Mouse (Mus musculus) forebrain, embryonic 13.5 days (tissue): ENCODE measurements around the gene Phldb2. TPM values are rescaled to one million over a fixed set of nuclear protein-coding genes. Genes with fewer than 3 reads are reported as not detected.
A peak's percentile ranks its signal among the peaks of the same experiment; 100 is the strongest.

Experiments used
- ATAC-seq: fragments of 200-750 bp; cut with Nextera tagmentation; 2 replicates; pipeline ENCODE4 v1.8.0; 2017
- H3K27ac ChIP-seq: fragments of 300-500 bp; sonication (generic); 2 replicates; pipeline ENCODE4 v1.5.1; 2015; ENCODE audit warnings: inconsistent platforms, mild to moderate bottlenecking, moderate library complexity
- H3K27me3 ChIP-seq: fragments of 300-500 bp; sonication (generic); 2 replicates; pipeline ENCODE4 v1.6.1; 2015; ENCODE audit warnings: mild to moderate bottlenecking, inconsistent platforms
- H3K36me3 ChIP-seq: fragments of 300-500 bp; sonication (generic); 2 replicates; pipeline ENCODE4 v1.6.1; 2015; ENCODE audit warnings: mild to moderate bottlenecking, inconsistent platforms; ENCODE audit not compliant: poor library complexity, severe bottlenecking
- H3K4me1 ChIP-seq: fragments of 300-500 bp; sonication (generic); 2 replicates; pipeline ENCODE4 v1.6.1; 2015; ENCODE audit warnings: inconsistent platforms
- H3K4me2 ChIP-seq: fragments of 300-500 bp; sonication (generic); 2 replicates; pipeline ENCODE4 v1.6.1; 2015; ENCODE audit warnings: inconsistent platforms, mild to moderate bottlenecking, moderate library complexity
- H3K4me3 ChIP-seq: fragments of 300-500 bp; sonication (generic); 2 replicates; pipeline ENCODE4 v1.5.1; 2015; ENCODE audit warnings: mild to moderate bottlenecking, inconsistent platforms
- H3K9ac ChIP-seq: fragments of 300-500 bp; sonication (generic); 2 replicates; pipeline ENCODE4 v1.6.1; 2015; ENCODE audit warnings: mild to moderate bottlenecking, inconsistent platforms
- H3K9me3 ChIP-seq: fragments of 300-500 bp; sonication (generic); replicated peaks from 2 replicates; pipeline ENCODE4 v1.6.1; 2016; ENCODE audit warnings: inconsistent platforms
- WGBS: fragments of 180-500 bp; shearing (Covaris S2); methylation state at CpG from one replicate; pipeline ENCODE4 v1.1.7; 2015; 5-methylcytosine and 5-hydroxymethylcytosine counted together
- polyA plus RNA-seq: library from polyadenylated mRNA; unstranded; fragments of >200 nt; fragmentation: Nextera tagmentation; extraction: Ambion mirVana; gene quantifications from 2 replicates; pipeline ENCODE4 v1.2.1, GENCODE M21; 2015

The Phldb2 gene
- polyA plus RNA-seq, result 11.3 and 13.2 TPM in 2 replicates

- no peak within 1 kb of the TSS for H3K4me3 ChIP-seq
- no peak within 1 kb of the TSS for H3K27ac ChIP-seq
- 89% methylated on average over 4 of the region's 4 CpGs for WGBS
- H3K27me3 ChIP-seq, result no peaks in the 10 kb centered on the region
- no peaks in the 10 kb centered on the region for H3K36me3 ChIP-seq
- no peak within 1 kb of the TSS for H3K9ac ChIP-seq
- H3K9me3 ChIP-seq, result no peaks in the 10 kb centered on the region
- ATAC-seq, result no peak
- no peaks in the 10 kb centered on the region for H3K4me1 ChIP-seq
- no peak within 1 kb of the TSS for H3K4me2 ChIP-seq
Measured at GRCm38 (mm10) chr16:45953394-45953793, at the start of gene Phldb2. Gene Phldb2, minus strand, starts transcription at chr16:45953598.

GRCm38 (mm10) chr16:46001550-46002166, 48.3 kb upstream of the Phldb2 start:
- no peaks in the 10 kb centered on the region for H3K27me3 ChIP-seq
- H3K9ac ChIP-seq, result no peak overlapping the region
- H3K27ac ChIP-seq, result no peak overlapping the region
- no peak overlapping the region for H3K4me3 ChIP-seq
- no peak for ATAC-seq
- peaks cover 46% of the 10 kb centered on the region for H3K4me1 ChIP-seq
- H3K9me3 ChIP-seq, result no peaks in the 10 kb centered on the region
- no peaks in the 10 kb centered on the region for H3K36me3 ChIP-seq
- 89% methylated on average over 10 of the region's 10 CpGs for WGBS
- H3K4me2 ChIP-seq, result no peak overlapping the region

DNA sequence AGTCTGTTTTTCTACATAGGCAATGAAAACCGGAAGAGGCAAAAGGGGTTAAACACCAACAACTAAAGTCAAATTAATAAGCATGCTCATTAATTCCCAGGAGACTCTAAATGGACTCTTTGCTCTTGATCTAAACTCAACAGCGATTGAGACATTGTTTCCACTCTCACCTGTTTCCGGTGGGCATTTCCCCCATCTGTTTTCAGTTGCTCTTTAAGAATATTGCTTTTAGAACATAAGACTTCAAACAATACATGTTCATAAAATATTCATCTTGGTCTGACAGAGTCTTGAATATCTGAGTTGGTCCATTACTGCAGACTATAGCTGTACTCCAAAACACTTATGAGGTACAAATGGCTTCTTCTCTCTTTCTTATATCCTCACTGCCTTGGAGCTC, 47.6 kb upstream of the Phldb2 start:
- 88% methylated on average over 3 of the region's 3 CpGs for WGBS
- H3K4me2 ChIP-seq, result no peak overlapping the region
- no peak for ATAC-seq
- no peaks in the 10 kb centered on the region for H3K27me3 ChIP-seq
- no peaks in the 10 kb centered on the region for H3K9me3 ChIP-seq
- peaks cover 42% of the 10 kb centered on the region for H3K4me1 ChIP-seq
- no peaks in the 10 kb centered on the region for H3K36me3 ChIP-seq
- H3K4me3 ChIP-seq, result no peak overlapping the region
- no peak overlapping the region for H3K9ac ChIP-seq
- no peak overlapping the region for H3K27ac ChIP-seq

DNA sequence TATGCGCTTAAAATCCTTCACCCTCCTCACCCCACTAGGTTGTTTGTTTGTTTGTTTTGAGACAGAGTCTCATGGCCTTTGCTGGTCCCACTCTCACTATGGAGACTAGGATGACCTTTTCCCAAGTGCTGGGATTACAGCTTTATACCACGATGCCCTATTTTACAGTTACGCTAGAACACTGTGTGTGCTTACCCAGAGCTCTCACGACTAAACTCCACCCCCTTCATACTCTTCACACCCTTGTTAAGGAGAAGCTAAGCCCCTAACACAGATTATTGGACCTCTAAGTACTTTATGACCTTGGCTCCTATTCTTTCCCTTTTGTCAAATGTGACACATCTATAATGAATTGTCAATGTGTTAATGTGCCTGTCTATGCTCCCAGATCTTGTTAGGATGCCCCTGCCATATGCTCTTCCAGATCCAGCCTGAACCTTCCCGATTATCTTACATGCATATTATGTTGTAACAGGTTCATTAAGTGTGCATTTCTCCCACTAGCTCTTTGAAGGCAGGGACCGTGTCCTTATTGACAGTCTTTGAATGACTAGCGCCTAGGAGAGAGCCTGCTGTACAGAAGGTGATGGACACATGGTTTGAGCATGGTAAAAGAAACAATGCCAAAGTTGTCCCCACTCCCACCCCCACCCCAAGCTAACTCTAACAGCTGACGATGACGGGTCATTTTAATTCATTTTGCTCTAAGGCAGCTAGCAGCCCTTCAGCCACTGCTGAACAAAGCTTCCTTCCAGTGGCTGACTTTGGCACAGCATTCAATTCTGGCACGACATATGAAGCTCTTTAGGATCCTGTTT, 46.2 kb upstream of the Phldb2 start:
- peak overlapping the region; percentile 27 for H3K4me2 ChIP-seq
- no peak overlapping the region for H3K4me3 ChIP-seq
- ATAC-seq, result peak; percentile 92
- H3K27me3 ChIP-seq, result no peaks in the 10 kb centered on the region
- H3K36me3 ChIP-seq, result no peaks in the 10 kb centered on the region
- H3K27ac ChIP-seq, result peak overlapping the region; percentile 69
- H3K4me1 ChIP-seq, result peaks cover 42% of the 10 kb centered on the region
- 29% methylated on average over 10 of the region's 10 CpGs for WGBS
- no peaks in the 10 kb centered on the region for H3K9me3 ChIP-seq
- H3K9ac ChIP-seq, result no peak overlapping the region

DNA sequence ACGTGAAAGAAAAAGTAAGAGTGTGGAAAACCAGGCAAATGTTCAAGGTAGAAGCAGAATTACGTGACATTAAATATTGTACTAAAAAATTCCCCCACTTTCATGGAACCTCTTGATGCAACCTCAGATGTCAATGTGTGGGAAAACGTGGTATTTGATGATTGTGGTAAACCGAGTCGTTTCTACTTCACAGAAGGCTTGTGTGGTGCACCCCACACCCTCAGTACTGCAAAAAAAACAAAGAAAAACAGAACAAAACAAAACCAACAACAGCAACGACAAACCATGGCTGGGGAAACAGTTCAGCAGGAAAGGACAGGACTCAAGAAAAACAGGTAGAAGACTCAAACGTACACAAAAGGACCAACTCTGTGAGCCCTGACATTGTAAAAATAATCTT, 44.8 kb upstream of the Phldb2 start:
- WGBS, result 85% methylated on average over 7 of the region's 7 CpGs
- no peak for ATAC-seq

DNA sequence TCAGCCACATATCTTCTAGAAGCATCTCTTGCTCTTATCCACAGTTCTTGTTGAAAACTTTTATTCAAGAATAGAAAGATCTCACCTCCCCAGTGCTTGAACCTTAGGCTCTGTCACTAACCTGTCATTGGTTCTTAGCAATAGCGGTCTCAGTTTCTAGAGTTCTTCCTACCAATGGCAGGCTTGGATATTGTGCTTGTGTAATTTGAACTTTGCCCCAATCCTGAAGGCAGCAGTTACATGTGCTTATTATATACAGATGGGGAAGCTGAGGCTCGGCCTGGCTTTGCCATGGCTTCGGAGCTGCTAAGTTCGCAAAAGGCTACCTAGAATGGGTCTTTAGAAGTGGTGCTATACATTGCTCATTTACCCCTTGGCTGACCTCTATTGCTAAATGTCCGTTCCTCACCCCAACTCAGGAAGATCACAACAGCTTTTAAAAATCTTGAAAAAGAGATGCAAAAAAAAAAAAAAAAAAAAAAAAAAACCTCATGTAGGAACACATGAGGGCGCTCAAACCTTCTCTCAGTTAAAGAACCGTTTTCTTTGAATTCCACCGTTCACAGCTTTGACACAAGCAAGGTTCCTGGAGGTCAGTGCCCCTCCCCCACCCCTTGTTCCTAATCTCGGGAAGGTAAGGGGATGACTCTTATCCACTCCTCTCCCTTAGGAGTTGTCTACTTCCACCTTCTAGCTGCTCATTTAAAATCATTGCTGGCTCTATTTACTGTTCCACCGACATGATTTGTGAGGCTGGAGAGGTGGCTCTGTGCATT, 37.7 kb upstream of the Phldb2 start:
- Histone ChIP-seq H3K27me3 (no peaks in the 10 kb centered on the region), H3K27ac (no peak overlapping the region), H3K4me1 (peaks cover 6% of the 10 kb centered on the region), H3K9me3 (no peaks in the 10 kb centered on the region), H3K9ac (no peak overlapping the region), H3K4me2 (no peak overlapping the region), H3K36me3 (no peaks in the 10 kb centered on the region), H3K4me3 (no peak overlapping the region)
- 50% methylated on average over 10 of the region's 10 CpGs for WGBS
- peak; percentile 24; the same call in 1 of the 2 replicates for ATAC-seq

More for the DNA sequence above, 44.8 kb upstream of the Phldb2 start:
- Histone ChIP-seq H3K9me3 (no peaks in the 10 kb centered on the region), H3K36me3 (no peaks in the 10 kb centered on the region), H3K4me1 (peaks cover 42% of the 10 kb centered on the region), H3K27ac (no peak overlapping the region), H3K27me3 (no peaks in the 10 kb centered on the region), H3K4me3 (no peak overlapping the region), H3K4me2 (no peak overlapping the region), H3K9ac (no peak overlapping the region)

DNA sequence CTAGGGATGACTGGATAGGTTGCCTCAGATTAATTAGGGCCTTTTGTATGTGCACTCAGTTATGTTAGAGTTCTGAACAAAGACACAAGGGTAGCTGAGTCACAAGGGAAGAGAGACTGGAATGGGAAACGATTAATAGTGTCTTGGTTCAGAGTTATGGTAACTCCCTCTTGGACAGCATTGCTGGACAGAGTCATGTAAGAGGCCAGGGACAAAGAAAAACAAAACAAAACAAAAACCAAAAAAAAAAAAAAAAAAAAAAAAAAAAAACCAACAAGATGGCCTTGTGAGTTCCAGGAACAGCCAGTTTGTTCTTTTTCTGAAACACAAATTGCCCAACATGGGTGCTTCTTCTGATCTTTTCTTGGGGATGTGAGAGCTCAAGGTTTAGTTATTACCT, 32.8 kb upstream of the Phldb2 start:
- Histone ChIP-seq H3K4me3 (no peak overlapping the region), H3K4me1 (no peaks in the 10 kb centered on the region), H3K27me3 (no peaks in the 10 kb centered on the region), H3K27ac (no peak overlapping the region), H3K36me3 (no peaks in the 10 kb centered on the region), H3K4me2 (no peak overlapping the region), H3K9ac (no peak overlapping the region), H3K9me3 (no peaks in the 10 kb centered on the region)
- no peak for ATAC-seq
- 32% methylated on average over 1 of the region's 1 CpGs for WGBS

DNA sequence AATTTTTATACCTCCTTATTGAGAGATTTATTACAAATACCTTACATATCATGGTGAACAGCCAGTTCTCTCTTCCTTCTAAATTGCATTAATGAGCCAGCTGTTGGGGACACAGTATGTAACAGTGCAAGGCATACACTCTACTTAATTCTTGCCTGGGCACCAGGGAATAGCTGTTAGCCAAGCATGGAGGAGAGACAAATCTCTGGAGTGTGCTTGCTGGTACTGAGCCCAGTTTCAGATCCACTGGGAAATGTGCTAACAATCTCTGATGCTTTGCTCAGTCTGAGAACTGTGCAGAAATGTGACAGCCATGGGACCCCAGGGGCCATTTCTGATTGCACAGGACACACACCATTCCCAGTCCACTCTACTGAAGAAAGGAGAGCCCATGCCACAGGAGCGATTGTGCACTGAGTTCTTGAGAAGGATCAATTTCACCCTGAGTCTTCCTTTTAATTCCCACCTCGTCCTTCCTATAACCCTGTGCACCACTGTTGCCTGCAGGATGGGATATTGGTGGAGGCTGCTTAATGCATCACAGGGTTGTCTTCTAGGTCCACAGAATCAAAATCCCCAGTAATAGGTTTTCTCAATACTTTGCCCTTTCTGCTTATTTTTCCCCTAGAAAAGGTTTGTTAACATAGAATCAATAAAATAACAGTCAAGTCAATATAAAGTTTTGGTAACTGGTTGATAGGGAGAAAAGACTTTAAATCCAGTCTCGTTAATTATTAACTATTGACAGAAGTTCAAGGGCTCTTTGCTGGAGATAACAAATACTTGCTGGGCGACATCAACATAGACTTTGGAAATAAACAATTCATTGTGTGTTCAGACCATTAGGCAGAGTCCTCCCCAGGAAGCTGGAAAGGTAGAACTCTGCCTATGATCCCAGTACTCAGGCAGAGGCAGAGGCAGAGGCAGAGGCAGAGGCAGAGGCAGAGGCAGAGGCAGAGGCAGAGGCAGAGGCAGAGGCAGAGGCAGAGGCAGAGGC, 31.5 kb upstream of the Phldb2 start:
- Histone ChIP-seq H3K4me3 (no peak overlapping the region), H3K27ac (no peak overlapping the region), H3K4me1 (no peaks in the 10 kb centered on the region), H3K9ac (no peak overlapping the region), H3K9me3 (no peaks in the 10 kb centered on the region), H3K36me3 (no peaks in the 10 kb centered on the region; the same call in 1 of the 2 replicates), H3K27me3 (no peaks in the 10 kb centered on the region), H3K4me2 (no peak overlapping the region)
- ATAC-seq, result 0 out of 2 replicates have a peak, but pooled peaks have one; percentile 19
- whole genome bisulfite sequencing, result 80% methylated on average over 4 of the region's 4 CpGs

GRCm38 (mm10) chr16:45976251-45976650, 22.9 kb upstream of the Phldb2 start:
- 84% methylated on average over 1 of the region's 1 CpGs for WGBS
- ATAC-seq, result no peak

GRCm38 (mm10) chr16:45973959-45974686, 20.7 kb upstream of the Phldb2 start:
- H3K36me3 ChIP-seq, result peaks cover 14% of the 10 kb centered on the region; the same call in 1 of the 2 replicates
- peak; percentile 50 for ATAC-seq
- H3K27ac ChIP-seq, result no peak overlapping the region
- 55% methylated on average over 9 of the region's 9 CpGs for WGBS
- no peaks in the 10 kb centered on the region for H3K9me3 ChIP-seq
- peaks cover 4% of the 10 kb centered on the region; the same call in 1 of the 2 replicates for H3K4me1 ChIP-seq
- H3K27me3 ChIP-seq, result no peaks in the 10 kb centered on the region
- H3K4me2 ChIP-seq, result no peak overlapping the region
- H3K4me3 ChIP-seq, result no peak overlapping the region
- H3K9ac ChIP-seq, result no peak overlapping the region

More at GRCm38 (mm10) chr16:45976251-45976650, 22.9 kb upstream of the Phldb2 start:
- H3K4me3 ChIP-seq, result no peak overlapping the region
- H3K9me3 ChIP-seq, result no peaks in the 10 kb centered on the region
- H3K9ac ChIP-seq, result no peak overlapping the region
- no peak overlapping the region for H3K27ac ChIP-seq
- no peak overlapping the region for H3K4me2 ChIP-seq
- peaks cover 4% of the 10 kb centered on the region; the same call in 1 of the 2 replicates for H3K4me1 ChIP-seq
- H3K27me3 ChIP-seq, result no peaks in the 10 kb centered on the region
- H3K36me3 ChIP-seq, result peaks cover 13% of the 10 kb centered on the region; the same call in 1 of the 2 replicates
